ENCODE assay signal across 8 mouse cellular contexts in genomic region chr11:4095171-4096053, GRCm38 (mm10). TPM values are rescaled to one million over a fixed set of nuclear protein-coding genes. Genes with fewer than 3 reads are reported as not detected.
DNase-seq lines count a peak whose midpoint lies in the region; ATAC-seq and TF ChIP-seq lines count a peak whose summit lies in the region.

Mtfp1 (minus strand) TSS chr11:4095445.

- no peaks in the 10 kb centered on the region for H3K27me3 ChIP-seq in forebrain, embryonic 12.5 days
- no peaks in the 10 kb centered on the region for H3K27me3 ChIP-seq in lung, embryonic 15.5 days

- H3K4me1 ChIP-seq in forebrain, embryonic 12.5 days: peaks cover 32% of the 10 kb centered on the region
- peaks cover 19% of the 10 kb centered on the region for H3K4me1 ChIP-seq in lung, embryonic 15.5 days

- H3K9ac ChIP-seq in forebrain, embryonic 12.5 days: peak within 1 kb of the TSS; percentile 56
- H3K9ac ChIP-seq in lung, embryonic 15.5 days: peak within 1 kb of the TSS; percentile 48

- H3K4me3 ChIP-seq in forebrain, embryonic 12.5 days (replicated peaks): peak within 1 kb of the TSS; percentile 58
- peak within 1 kb of the TSS; percentile 67 for H3K4me3 ChIP-seq in layer of hippocampus, adult 2 months
- H3K4me3 ChIP-seq in lung, embryonic 15.5 days: peak within 1 kb of the TSS; percentile 54

- WGBS in forebrain, embryonic 12.5 days: 6% methylated on average over 33 of the region's 34 CpGs
- WGBS in lung, embryonic 15.5 days: 5% methylated on average over 34 of the region's 34 CpGs

- H3K27ac ChIP-seq in forebrain, embryonic 12.5 days: peak within 1 kb of the TSS; percentile 67
- H3K27ac ChIP-seq in layer of hippocampus, adult 2 months: peak within 1 kb of the TSS; percentile 98
- peak within 1 kb of the TSS; percentile 83 for H3K27ac ChIP-seq in lung, embryonic 15.5 days

- ATAC-seq in forebrain, embryonic 12.5 days (ENCODE audit: low FRiP score): no peak
- ATAC-seq in lung, embryonic 15.5 days (ENCODE audit: borderline replicate concordance, extremely low read depth, low FRiP score, low TSS enrichment): peak; percentile 15; the same call in 1 of the 2 replicates

- H3K4me2 ChIP-seq in forebrain, embryonic 12.5 days: peak within 1 kb of the TSS; percentile 81
- H3K4me2 ChIP-seq in lung, embryonic 15.5 days: peak within 1 kb of the TSS; percentile 89

- H3K9me3 ChIP-seq in forebrain, embryonic 12.5 days: no peaks in the 10 kb centered on the region
- no peaks in the 10 kb centered on the region for H3K9me3 ChIP-seq in lung, embryonic 15.5 days

- peak; percentile 68 for DNase-seq in ES-CJ7 (ENCODE audit: low read depth, low spot score)
- peak; percentile 49 for DNase-seq in c-Kit-negative CD71-positive TER-119-positive erythroid progenitor cells, embryonic 14.5 days (ENCODE audit: low read depth, low spot score)
- peak; percentile 71 for DNase-seq in heart, postnatal 4 days
- peak in 1 of 2 experiments; percentile 58 for DNase-seq in layer of hippocampus, adult 2 months (ENCODE audit: low spot score in 2 of 2)
- DNase-seq in ovary, postnatal 14 days (ENCODE audit: low spot score): peak; percentile 29
- peak; percentile 46 to 66 for DNase-seq in thymus, postnatal 10 days (ENCODE audit: low spot score in 2 of 2)

- TF ChIP-seq CTCF in layer of hippocampus, adult 2 months (conservative IDR thresholded peaks at IDR 0.05): no peak

- H3K36me3 ChIP-seq in forebrain, embryonic 12.5 days (replicated peaks): peaks cover 16% of the 10 kb centered on the region
- peaks cover 8% of the 10 kb centered on the region; the same call in 1 of the 2 replicates for H3K36me3 ChIP-seq in lung, embryonic 15.5 days

RNA-seq across cellular contexts. Expression of gene Mtfp1, which starts in this region (rescaled TPM):
- polyA plus RNA-seq in forebrain, embryonic 12.5 days (2016; fragmentation: Nextera tagmentation; extraction: Ambion mirVana): 5.6 and 8.0 TPM in 2 replicates
- total RNA-seq in heart, postnatal 4 days (2021): 10 to 100 TPM; 46.3 to 52.0 TPM
- 100 to 1,000 TPM; 115 to 119 TPM for total RNA-seq in layer of hippocampus, adult 2 months (2021)
- 9.9 and 11.4 TPM in 2 replicates for polyA plus RNA-seq in lung, embryonic 15.5 days (2015; fragmentation: Nextera tagmentation; extraction: Ambion mirVana)
